Mouse (Mus musculus) hindbrain, embryonic 16.5 days (tissue): ENCODE results near the gene Pea15a. TPM values are rescaled to one million over a fixed set of nuclear protein-coding genes. Genes with fewer than 3 reads are reported as not detected.

Source experiments
- ATAC-seq: fragments of 200-750 bp; cut with Nextera tagmentation; 2 replicates; pipeline ENCODE4 v1.8.0; 2017; ENCODE audit warnings: moderate TSS enrichment, moderate library complexity
- H3K27ac ChIP-seq: fragments of 300-500 bp; sonication (generic); 2 replicates; pipeline ENCODE4 v1.5.1; 2014; ENCODE audit warnings: low read depth, mild to moderate bottlenecking, control low read depth, low read length, moderate library complexity
- H3K27me3 ChIP-seq: fragments of 300-500 bp; sonication (generic); replicated peaks from 2 replicates; pipeline ENCODE4 v1.6.1; 2014; ENCODE audit warnings: low read length; ENCODE audit not compliant: control insufficient read depth, insufficient read depth
- H3K36me3 ChIP-seq: fragments of 300-500 bp; sonication (generic); 2 replicates; pipeline ENCODE4 v1.6.1; 2014; ENCODE audit warnings: mild to moderate bottlenecking, low read length, moderate library complexity, mixed read lengths; ENCODE audit not compliant: control insufficient read depth, insufficient read depth
- H3K4me1 ChIP-seq: fragments of 300-500 bp; sonication (generic); 2 replicates; pipeline ENCODE4 v1.6.1; 2014; ENCODE audit warnings: low read depth, low read length; ENCODE audit not compliant: control insufficient read depth, insufficient read depth
- H3K4me2 ChIP-seq: fragments of 300-500 bp; sonication (generic); 2 replicates; pipeline ENCODE4 v1.6.1; 2014; ENCODE audit warnings: mild to moderate bottlenecking, low read length, control low read depth, moderate library complexity
- H3K4me3 ChIP-seq: fragments of 300-500 bp; sonication (generic); 2 replicates; pipeline ENCODE4 v1.5.1; 2014; ENCODE audit warnings: mild to moderate bottlenecking, low read length, control low read depth, moderate library complexity
- H3K9ac ChIP-seq: fragments of 300-500 bp; sonication (generic); 2 replicates; pipeline ENCODE4 v1.6.1; 2014; ENCODE audit warnings: low read depth, mild to moderate bottlenecking, control low read depth, low read length, moderate library complexity
- H3K9me3 ChIP-seq: fragments of 300-500 bp; sonication (generic); 2 replicates; pipeline ENCODE4 v1.6.1; 2014; ENCODE audit warnings: mild to moderate bottlenecking, low read length, moderate library complexity; ENCODE audit not compliant: control insufficient read depth
- WGBS: fragments of 180-500 bp; shearing (Covaris S2); extraction: QIAGEN DNeasy Blood & Tissue Kit; methylation state at CpG from one replicate; pipeline ENCODE4 v1.1.7; 2014; 5-methylcytosine and 5-hydroxymethylcytosine counted together
- polyA plus RNA-seq: library from polyadenylated mRNA; unstranded; fragments of >200 nt; fragmentation: Nextera tagmentation; extraction: Ambion mirVana; gene quantifications from 2 replicates; pipeline ENCODE4 v1.2.1, GENCODE M21; 2015

Pea15a gene
- polyA plus RNA-seq, 1 experiment from 2014 or later = 563 TPM

- no peak for ATAC-seq
- Histone ChIP-seq H3K9ac (no peak overlapping the region), H3K4me2 (no peak overlapping the region), H3K27me3 (no peaks in the 10 kb centered on the region), H3K36me3 (no peaks in the 10 kb centered on the region), H3K4me1 (peaks cover 12% of the 10 kb centered on the region), H3K27ac (no peak overlapping the region), H3K4me3 (no peak overlapping the region), H3K9me3 (no peaks in the 10 kb centered on the region)
- WGBS = 46% methylated on average over 5 of the region's 5 CpGs
Measured at GRCm38 (mm10) chr1:172212776-172213175, 6.2 kb upstream of the Pea15a start.

- Histone ChIP-seq H3K9me3 (no peaks in the 10 kb centered on the region), H3K27me3 (no peaks in the 10 kb centered on the region), H3K36me3 (no peaks in the 10 kb centered on the region), H3K4me3 (peak overlapping the region; percentile 88), H3K9ac (peak overlapping the region; percentile 92), H3K4me2 (peak overlapping the region; percentile 95), H3K27ac (peak overlapping the region; percentile 94), H3K4me1 (peaks cover 45% of the 10 kb centered on the region)
- peak; percentile 6; the same call in 1 of the 2 replicates for ATAC-seq
- 6% methylated on average over 7 of the region's 7 CpGs for WGBS
Measured at GRCm38 (mm10) chr1:172207111-172207584, 544 bp upstream of the Pea15a start.

- no peak for ATAC-seq
- peak overlapping the region; percentile 88 for H3K4me3 ChIP-seq
Measured at GRCm38 (mm10) chr1:172205741-172206087, 890 bp downstream of the Pea15a start.

GRCm38 (mm10) chr1:172204814-172205740, 1.5 kb downstream of the Pea15a start:
- H3K9me3 ChIP-seq = no peaks in the 10 kb centered on the region
- peak overlapping the region; percentile 88 for H3K4me3 ChIP-seq
- no peaks in the 10 kb centered on the region for H3K27me3 ChIP-seq
- H3K4me1 ChIP-seq = peaks cover 65% of the 10 kb centered on the region
- peak overlapping the region; percentile 92 for H3K9ac ChIP-seq
- H3K36me3 ChIP-seq = peaks cover 3% of the 10 kb centered on the region
- peak overlapping the region; percentile 95 for H3K4me2 ChIP-seq
- peak overlapping the region; percentile 94 for H3K27ac ChIP-seq
- no peak for ATAC-seq
- 18% methylated on average over 15 of the region's 15 CpGs for WGBS

More at GRCm38 (mm10) chr1:172205741-172206087, 890 bp downstream of the Pea15a start:
- H3K4me1 ChIP-seq = peaks cover 59% of the 10 kb centered on the region
- H3K36me3 ChIP-seq = no peaks in the 10 kb centered on the region
- 0% methylated on average over 3 of the region's 3 CpGs for WGBS
- H3K27ac ChIP-seq = peak overlapping the region; percentile 94
- H3K4me2 ChIP-seq = peak overlapping the region; percentile 95
- no peaks in the 10 kb centered on the region for H3K9me3 ChIP-seq
- peak overlapping the region; percentile 92 for H3K9ac ChIP-seq
- H3K27me3 ChIP-seq = no peaks in the 10 kb centered on the region

DNA sequence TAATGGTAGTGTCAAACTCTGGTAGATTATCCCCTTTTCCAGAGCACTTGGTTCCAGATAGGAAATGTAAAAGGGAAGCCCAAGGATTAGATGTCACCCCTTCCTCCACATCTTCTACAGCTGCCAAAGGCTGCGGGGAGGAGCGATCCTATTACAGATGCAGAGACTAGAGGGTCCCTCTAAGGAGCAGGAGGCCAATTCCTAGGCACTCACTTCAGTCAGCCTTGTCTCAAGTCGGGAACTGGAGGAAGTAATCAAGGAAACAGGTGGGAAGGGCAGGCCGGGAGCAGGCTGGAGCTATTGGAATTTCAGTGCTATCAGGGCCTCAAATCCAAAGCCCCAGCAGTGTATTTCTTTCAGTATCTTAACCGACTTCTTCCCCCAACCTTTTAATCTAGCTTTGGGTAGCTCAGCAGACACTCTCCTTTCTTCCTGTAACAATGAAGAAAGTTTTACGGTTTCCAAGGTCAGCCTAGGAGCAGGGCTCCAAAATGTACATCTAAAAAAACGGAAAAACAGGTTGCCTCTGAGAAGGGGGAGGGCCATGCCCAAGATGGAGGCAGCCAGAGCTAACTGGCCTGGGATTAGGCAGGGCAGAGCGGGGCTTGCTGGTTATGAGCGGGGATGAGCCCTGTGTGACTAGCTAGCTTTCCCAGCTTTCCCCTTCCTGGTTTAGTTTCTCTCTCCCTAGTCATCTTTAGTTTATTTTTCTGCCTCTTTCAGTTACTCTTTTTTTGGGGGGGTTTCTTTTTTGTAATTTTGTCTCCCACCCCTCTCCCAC, 2.4 kb downstream of the Pea15a start:
- 7% methylated on average over 9 of the region's 9 CpGs for whole genome bisulfite sequencing
- Histone ChIP-seq H3K36me3 (peaks cover 11% of the 10 kb centered on the region), H3K27me3 (no peaks in the 10 kb centered on the region), H3K9ac (peak overlapping the region; percentile 92), H3K4me2 (peak overlapping the region; percentile 95), H3K27ac (peak overlapping the region; percentile 94), H3K4me3 (peak overlapping the region; percentile 88), H3K9me3 (no peaks in the 10 kb centered on the region), H3K4me1 (peaks cover 68% of the 10 kb centered on the region)
- no peak for ATAC-seq

GRCm38 (mm10) chr1:172203566-172203965, 3.0 kb downstream of the Pea15a start:
- peak overlapping the region; percentile 3 for H3K9ac ChIP-seq
- no peaks in the 10 kb centered on the region for H3K9me3 ChIP-seq
- H3K4me2 ChIP-seq = peak overlapping the region; percentile 95
- peak overlapping the region; percentile 94 for H3K27ac ChIP-seq
- H3K36me3 ChIP-seq = peaks cover 14% of the 10 kb centered on the region
- peak overlapping the region; percentile 88 for H3K4me3 ChIP-seq
- peaks cover 68% of the 10 kb centered on the region for H3K4me1 ChIP-seq
- no peak for ATAC-seq
- 4% methylated on average over 4 of the region's 4 CpGs for WGBS
- no peaks in the 10 kb centered on the region for H3K27me3 ChIP-seq

GRCm38 (mm10) chr1:172202894-172203522, 3.6 kb downstream of the Pea15a start:
- Histone ChIP-seq H3K27ac (peak overlapping the region; percentile 94), H3K9me3 (no peaks in the 10 kb centered on the region), H3K4me3 (peak overlapping the region; percentile 88; the same call in 1 of the 2 replicates), H3K4me1 (peaks cover 68% of the 10 kb centered on the region), H3K36me3 (peaks cover 20% of the 10 kb centered on the region), H3K27me3 (no peaks in the 10 kb centered on the region), H3K9ac (peak overlapping the region; percentile 56), H3K4me2 (peak overlapping the region; percentile 95)
- ATAC-seq = peak; percentile 9; the same call in 1 of the 2 replicates
- 3% methylated on average over 2 of the region's 2 CpGs for WGBS

DNA sequence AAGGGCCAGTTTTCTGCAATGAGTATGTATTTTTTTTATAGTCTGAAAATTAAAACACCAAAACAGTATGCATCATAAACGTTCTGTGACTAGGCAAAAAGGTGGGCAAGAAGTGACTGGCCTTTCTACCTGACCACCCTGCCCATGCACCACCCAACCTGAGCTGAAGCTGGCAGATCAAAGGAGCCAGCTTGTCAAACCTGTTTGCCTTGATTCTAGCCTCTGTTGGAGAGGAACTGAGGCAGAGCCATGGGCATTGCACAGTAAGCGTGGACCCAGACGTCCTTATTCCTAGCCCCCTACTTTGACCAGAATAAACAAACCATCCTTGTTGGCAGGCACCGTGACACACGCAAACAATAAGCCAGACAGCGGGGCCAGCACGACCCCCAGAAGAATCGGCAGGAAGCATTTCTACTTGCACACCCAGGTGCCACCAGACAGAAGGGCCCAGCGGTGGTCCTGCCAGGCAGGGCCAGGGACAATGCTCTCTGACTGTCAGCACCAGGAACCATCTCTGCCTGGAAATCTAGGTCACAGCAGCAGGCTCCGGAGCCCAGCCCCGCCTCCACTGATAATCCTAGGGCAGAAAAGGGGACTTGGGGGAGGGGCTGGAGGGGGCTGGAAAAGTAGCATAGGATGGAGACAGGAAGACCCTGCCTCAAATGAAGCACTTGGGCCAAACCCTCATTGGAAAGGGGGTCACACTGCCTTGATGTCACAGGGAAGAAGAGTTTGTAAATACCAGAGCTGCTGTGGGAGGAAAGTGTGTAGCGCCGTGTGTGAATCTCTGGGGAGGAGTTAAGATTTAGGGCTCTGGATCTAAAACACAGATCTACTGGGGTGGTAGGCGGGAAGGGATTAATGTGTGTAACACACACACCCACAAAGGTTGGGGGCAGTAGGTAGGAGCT, 4.4 kb downstream of the Pea15a start:
- H3K4me1 ChIP-seq = peaks cover 64% of the 10 kb centered on the region
- H3K4me2 ChIP-seq = peak overlapping the region; percentile 95
- peaks cover 24% of the 10 kb centered on the region for H3K36me3 ChIP-seq
- 9% methylated on average over 14 of the region's 14 CpGs for WGBS
- no peaks in the 10 kb centered on the region for H3K9me3 ChIP-seq
- ATAC-seq = no peak
- H3K27me3 ChIP-seq = no peaks in the 10 kb centered on the region
- H3K9ac ChIP-seq = peak overlapping the region; percentile 56
- H3K27ac ChIP-seq = peak overlapping the region; percentile 94
- peak overlapping the region; percentile 16 for H3K4me3 ChIP-seq
